Mouse (Mus musculus) thymus, adult 2 months (tissue): ENCODE measurements at regions not wholly inside any gene's neighbourhood (a gene's known extent, or its start where the extent isn't known, plus 50 kb on each side); places are given as distances from the start of the nearest gene placed in this dataset.

Experiments used
- DNase-seq: peaks from one replicate; pipeline ENCODE4 v3.0.0; 2021
- H3K27ac ChIP-seq: fragments of 200-500 bp; 2 replicates; pipeline ENCODE4 v1.5.1; 2012; ENCODE audit warnings: low read length, control low read depth; ENCODE audit not compliant: control insufficient read depth, insufficient read depth
- H3K27me3 ChIP-seq: fragments of 200-500 bp; 2 replicates; pipeline ENCODE4 v1.6.1; 2012; ENCODE audit warnings: mild to moderate bottlenecking, low read length, moderate library complexity, mixed read lengths; ENCODE audit not compliant: control insufficient read depth, insufficient read depth
- H3K36me3 ChIP-seq: fragments of 200-500 bp; 2 replicates; pipeline ENCODE4 v1.6.1; 2012; ENCODE audit warnings: mild to moderate bottlenecking, low read length, moderate library complexity; ENCODE audit not compliant: control insufficient read depth, insufficient read depth
- H3K4me1 ChIP-seq: fragments of 200-500 bp; replicated peaks from 2 replicates; pipeline ENCODE4 v1.6.1; 2012; ENCODE audit warnings: low read length; ENCODE audit not compliant: control insufficient read depth, insufficient read depth
- H3K4me3 ChIP-seq: fragments of 200-500 bp; 2 replicates; pipeline ENCODE4 v1.5.1; 2012; ENCODE audit warnings: mild to moderate bottlenecking, low read length, control low read depth, moderate library complexity; ENCODE audit not compliant: control insufficient read depth, insufficient read depth
- CTCF ChIP-seq: fragments of 200-500 bp; IDR thresholded peaks from 2 replicates; pipeline ENCODE4 v1.5.1; 2012; ENCODE audit warnings: mild to moderate bottlenecking, control low read depth, low read length, moderate library complexity, borderline replicate concordance; ENCODE audit not compliant: control insufficient read depth, poor library complexity, insufficient read depth; ENCODE audit errors: extremely low read depth
- POLR2A ChIP-seq: fragments of 200-500 bp; IDR thresholded peaks from 2 replicates; pipeline ENCODE4 v1.6.1; 2012; ENCODE audit warnings: mild to moderate bottlenecking, low read length, control low read depth, moderate library complexity; ENCODE audit not compliant: control insufficient read depth, poor library complexity, insufficient read depth; ENCODE audit errors: extremely low read depth
- WGBS: fragments of 180-500 bp; shearing (Covaris S2); methylation state at CpG from one replicate; pipeline ENCODE4 v1.1.7; 2018; 5-methylcytosine and 5-hydroxymethylcytosine counted together

DNA sequence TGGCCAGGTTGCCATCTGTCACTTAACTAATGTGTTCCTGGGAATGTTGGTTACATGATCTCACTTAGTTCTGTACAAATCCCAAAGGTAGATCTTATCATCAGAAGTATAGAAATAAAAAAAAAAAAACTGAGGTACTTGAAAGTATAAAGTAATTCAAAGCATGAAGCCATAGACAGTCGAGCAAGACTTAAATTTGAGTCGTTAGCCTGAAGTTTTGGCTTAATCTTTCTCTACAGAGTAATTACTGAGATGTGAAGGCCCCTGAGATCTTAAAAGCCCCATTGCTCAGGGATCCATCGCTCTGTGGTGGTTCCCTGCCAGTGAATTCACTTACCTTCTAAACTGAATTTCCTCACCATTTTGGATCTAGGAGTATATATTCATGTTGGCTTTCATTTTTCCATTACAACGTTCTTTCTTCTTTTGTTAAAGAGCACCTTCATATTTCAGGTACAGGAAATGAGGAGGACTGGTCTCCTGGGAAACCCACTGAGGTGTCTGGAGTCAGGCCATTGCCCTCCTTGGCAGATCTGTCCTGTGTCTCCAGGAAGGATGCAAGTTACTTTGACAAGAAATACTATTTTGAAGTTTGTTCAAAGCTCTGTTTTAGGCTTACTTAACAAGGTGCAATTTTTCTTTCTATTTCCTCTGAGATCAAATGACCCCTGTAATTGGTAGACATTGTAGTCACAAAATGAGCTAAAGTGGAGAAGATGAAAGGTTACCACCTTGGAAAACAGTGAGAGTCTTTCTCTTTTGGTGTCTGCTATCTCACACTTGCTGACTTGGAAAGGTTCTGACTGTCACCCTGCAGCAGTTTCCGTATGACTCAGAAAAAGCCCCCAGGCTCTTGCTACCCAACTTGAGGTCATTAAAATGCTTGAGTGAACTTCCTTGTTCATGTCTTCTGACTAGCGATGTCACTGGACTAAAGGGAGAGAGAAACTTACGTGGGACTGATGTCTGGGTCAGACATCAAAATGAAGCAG, 180.5 kb upstream of the Zc3h12c start:
- H3K27me3 ChIP-seq = no peaks in the 10 kb centered on the region
- 89% methylated on average over 7 of the region's 7 CpGs for WGBS
- DNase-seq = no peak
- H3K4me3 ChIP-seq = no peak overlapping the region
- TF ChIP-seq CTCF = no peak
- TF ChIP-seq POLR2A = no peak
- no peaks in the 10 kb centered on the region for H3K36me3 ChIP-seq
- no peak overlapping the region for H3K27ac ChIP-seq
- no peaks in the 10 kb centered on the region for H3K4me1 ChIP-seq

DNA sequence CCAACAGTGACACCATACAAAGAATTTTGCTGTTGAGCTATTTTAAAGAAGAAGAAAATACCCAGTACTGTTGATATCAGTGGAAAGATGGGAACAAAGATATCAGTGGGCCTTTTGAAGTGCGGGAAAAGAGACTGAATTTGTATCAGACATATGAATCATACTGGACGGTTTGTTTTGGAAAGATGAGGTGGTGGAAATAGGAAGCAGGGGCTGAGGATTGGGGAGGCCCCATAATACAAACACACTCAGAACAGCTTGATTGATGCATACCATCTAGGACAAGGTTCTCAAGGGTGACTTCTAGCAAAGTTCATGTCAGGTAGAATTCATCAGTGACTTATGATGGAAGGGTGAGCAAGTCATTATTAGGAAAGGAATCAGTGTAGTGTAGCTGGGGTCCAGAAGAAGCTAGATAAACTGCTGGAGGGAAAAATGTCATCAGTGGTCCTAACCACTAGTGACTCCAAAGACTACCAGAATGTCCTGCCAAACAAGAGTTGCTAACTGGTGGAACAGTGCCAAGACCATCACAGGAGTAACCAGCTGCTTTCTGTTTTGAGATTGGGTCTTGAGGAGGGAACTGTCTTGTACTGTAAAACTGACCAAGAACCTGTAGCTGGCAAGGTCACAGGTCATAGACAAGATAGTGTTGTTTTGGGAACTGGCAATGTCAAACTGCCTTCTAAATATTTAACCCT, 176.0 kb upstream of the Zc3h12c start:
- Histone ChIP-seq H3K4me1 (no peaks in the 10 kb centered on the region), H3K4me3 (no peak overlapping the region), H3K27ac (no peak overlapping the region), H3K27me3 (no peaks in the 10 kb centered on the region), H3K36me3 (no peaks in the 10 kb centered on the region)
- DNase-seq = no peak
- TF ChIP-seq POLR2A = no peak
- TF ChIP-seq CTCF = no peak
- 94% methylated on average over 2 of the region's 2 CpGs for WGBS

DNA sequence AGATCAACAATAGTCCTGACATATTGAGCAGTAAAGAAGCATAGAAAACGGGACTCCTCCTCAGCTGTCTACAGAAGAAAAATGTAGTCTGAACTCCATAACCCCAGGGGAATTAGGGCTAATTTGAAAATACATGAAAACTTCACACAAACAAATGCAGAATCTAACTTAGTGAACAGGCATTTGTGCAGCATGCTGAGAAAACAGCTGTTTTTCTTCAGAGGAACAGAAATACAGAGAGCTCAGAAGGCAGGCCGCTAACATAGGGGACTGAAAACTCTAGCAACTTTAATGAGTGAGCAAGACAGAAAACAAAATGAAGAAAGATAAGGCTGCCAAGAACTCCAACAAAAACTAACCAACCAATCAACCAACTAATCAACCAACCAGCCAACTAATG, 172.7 kb upstream of the Zc3h12c start:
- DNase-seq = no peak
- H3K4me3 ChIP-seq = no peak overlapping the region
- no peaks in the 10 kb centered on the region for H3K4me1 ChIP-seq
- TF ChIP-seq CTCF (no peak), POLR2A (no peak)
- no peak overlapping the region for H3K27ac ChIP-seq
- 94% methylated on average over 2 of the region's 2 CpGs for WGBS
- no peaks in the 10 kb centered on the region for H3K27me3 ChIP-seq
- H3K36me3 ChIP-seq = no peaks in the 10 kb centered on the region

- WGBS = 86% methylated on average over 4 of the region's 4 CpGs
- H3K36me3 ChIP-seq = no peaks in the 10 kb centered on the region
- no peak overlapping the region for H3K27ac ChIP-seq
- DNase-seq = no peak
- no peaks in the 10 kb centered on the region for H3K4me1 ChIP-seq
- TF ChIP-seq POLR2A = no peak
- no peak for TF ChIP-seq CTCF
- H3K4me3 ChIP-seq = no peak overlapping the region
- no peaks in the 10 kb centered on the region for H3K27me3 ChIP-seq
Observed at GRCm38 (mm10) chr9:52337786-52338322, 169.5 kb upstream of the Zc3h12c start.

DNA sequence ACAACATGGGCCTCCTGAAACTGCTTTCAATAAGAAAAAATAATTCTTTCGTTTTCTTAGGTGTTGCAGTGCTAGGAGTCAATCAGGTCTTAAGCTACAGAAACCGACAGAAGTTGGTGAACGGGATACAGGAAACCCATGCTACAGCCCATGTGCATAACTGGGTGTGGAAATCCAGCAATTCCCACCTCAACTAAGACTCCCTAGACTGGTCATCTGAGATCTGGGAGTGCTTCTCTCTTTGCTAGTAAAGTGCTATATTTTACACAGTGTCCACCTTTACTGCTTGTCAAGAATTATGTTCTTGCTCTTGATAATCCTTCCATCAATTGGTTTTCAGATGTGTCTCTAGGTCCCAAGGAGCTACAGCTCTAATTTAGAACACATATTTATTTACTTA, 166.4 kb upstream of the Zc3h12c start:
- H3K27me3 ChIP-seq = no peaks in the 10 kb centered on the region
- no peaks in the 10 kb centered on the region for H3K36me3 ChIP-seq
- DNase-seq = no peak
- TF ChIP-seq CTCF (no peak), POLR2A (no peak)
- WGBS = 90% methylated on average over 3 of the region's 3 CpGs
- no peak overlapping the region for H3K27ac ChIP-seq
- H3K4me3 ChIP-seq = no peak overlapping the region
- no peaks in the 10 kb centered on the region for H3K4me1 ChIP-seq

GRCm38 (mm10) chr9:52333884-52334283, 165.5 kb upstream of the Zc3h12c start:
- Histone ChIP-seq H3K4me3 (no peak overlapping the region), H3K36me3 (no peaks in the 10 kb centered on the region), H3K4me1 (no peaks in the 10 kb centered on the region), H3K27me3 (no peaks in the 10 kb centered on the region), H3K27ac (no peak overlapping the region)
- 79% methylated on average over 2 of the region's 2 CpGs for WGBS
- DNase-seq = no peak
- TF ChIP-seq CTCF (no peak), POLR2A (no peak)
